Mouse (Mus musculus): ENCODE results near the gene Rad51b. TPM values are rescaled to one million over a fixed set of nuclear protein-coding genes. Genes with fewer than 3 reads are reported as not detected.

The Rad51b gene
- polyA plus RNA-seq, 1 experiment = 13.8 TPM

- no peak overlapping the region for H3K27ac ChIP-seq (ENCODE audit: insufficient read depth, low read length)
- TF ChIP-seq POLR2A (IDR thresholded peaks at IDR 0.05; ENCODE audit: insufficient read depth, low read length) (no peak), CTCF (IDR thresholded peaks at IDR 0.05; ENCODE audit: low read depth, low read length) (no peak), EP300 (IDR thresholded peaks at IDR 0.05; ENCODE audit: insufficient read depth, low read depth, low read length) (no peak)
- H3K9ac ChIP-seq (ENCODE audit: low read depth, poor library complexity, severe bottlenecking) = no peak overlapping the region
- no peaks in the 10 kb centered on the region for H3K27me3 ChIP-seq (ENCODE audit: control insufficient read depth, insufficient read depth, low read length, poor library complexity, severe bottlenecking)
- no peaks in the 10 kb centered on the region for H3K4me1 ChIP-seq (ENCODE audit: control insufficient read depth, insufficient read depth, low read length)
- H3K36me3 ChIP-seq (ENCODE audit: control insufficient read depth, insufficient read depth, low read length, poor library complexity, severe bottlenecking) = no peaks in the 10 kb centered on the region
- H3K9me3 ChIP-seq (replicated peaks; ENCODE audit: control insufficient read depth, insufficient read depth, low read length, poor library complexity, severe bottlenecking) = peaks cover 9% of the 10 kb centered on the region
- H3K4me3 ChIP-seq (ENCODE audit: low read depth, low read length) = no peak overlapping the region
Measured at GRCm38 (mm10) chr12:79725711-79726110, 428.6 kb downstream of the Rad51b start.

DNA sequence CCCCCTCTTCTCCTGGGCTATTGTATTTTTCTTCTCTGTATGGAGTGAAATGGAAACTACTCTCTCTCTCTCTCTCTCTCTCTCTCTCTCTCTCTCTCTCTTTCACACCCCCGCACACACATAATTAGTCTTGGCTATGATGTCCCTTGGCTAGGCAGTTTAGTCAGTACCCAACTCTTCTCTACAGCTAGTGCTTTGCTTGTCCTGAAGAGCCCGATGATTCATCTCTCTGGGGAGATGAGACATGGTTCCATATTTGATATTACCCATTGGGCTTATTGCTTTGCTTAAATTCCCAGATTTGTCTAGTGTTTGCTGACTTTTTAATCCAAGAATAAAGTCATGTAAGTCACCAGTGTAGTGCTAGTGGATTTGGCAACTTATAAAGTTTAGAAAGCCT, 429.0 kb downstream of the Rad51b start:
- no peaks in the 10 kb centered on the region for H3K27me3 ChIP-seq (ENCODE audit: control insufficient read depth, insufficient read depth, low read length, poor library complexity, severe bottlenecking)
- no peak overlapping the region for H3K4me3 ChIP-seq (ENCODE audit: low read depth, low read length)
- no peaks in the 10 kb centered on the region for H3K4me1 ChIP-seq (ENCODE audit: control insufficient read depth, insufficient read depth, low read length)
- H3K9ac ChIP-seq (ENCODE audit: low read depth, poor library complexity, severe bottlenecking) = no peak overlapping the region
- H3K9me3 ChIP-seq (replicated peaks; ENCODE audit: control insufficient read depth, insufficient read depth, low read length, poor library complexity, severe bottlenecking) = peaks cover 7% of the 10 kb centered on the region
- H3K27ac ChIP-seq (ENCODE audit: insufficient read depth, low read length) = no peak overlapping the region
- TF ChIP-seq CTCF (IDR thresholded peaks at IDR 0.05; ENCODE audit: low read depth, low read length) (no peak), POLR2A (IDR thresholded peaks at IDR 0.05; ENCODE audit: insufficient read depth, low read length) (no peak)
- no peaks in the 10 kb centered on the region for H3K36me3 ChIP-seq (ENCODE audit: control insufficient read depth, insufficient read depth, low read length, poor library complexity, severe bottlenecking)

DNA sequence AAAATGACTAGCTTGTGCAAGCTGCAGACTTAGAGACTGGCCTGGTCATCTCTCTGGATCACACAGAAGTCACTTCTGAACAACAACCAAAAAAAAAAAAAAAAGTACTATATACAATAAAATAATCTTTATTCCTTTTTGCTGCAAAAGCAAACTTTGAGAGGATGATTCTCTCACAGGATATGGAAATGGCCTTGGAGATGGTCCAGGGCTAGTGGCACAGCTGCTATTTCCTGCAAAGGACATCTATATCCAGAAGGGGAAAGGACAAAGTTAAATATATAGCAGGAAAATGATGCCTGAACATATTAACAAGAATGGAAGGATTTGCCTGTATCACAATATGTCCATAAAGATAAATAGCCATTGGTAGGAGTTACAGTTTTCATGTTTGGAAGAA, 429.9 kb downstream of the Rad51b start:
- no peak for TF ChIP-seq POLR2A (IDR thresholded peaks at IDR 0.05; ENCODE audit: insufficient read depth, low read length)
- no peak for TF ChIP-seq CTCF (IDR thresholded peaks at IDR 0.05; ENCODE audit: low read depth, low read length)
- no peak for TF ChIP-seq EP300 (IDR thresholded peaks at IDR 0.05; ENCODE audit: insufficient read depth, low read depth, low read length)
- Histone ChIP-seq H3K4me1 (ENCODE audit: control insufficient read depth, insufficient read depth, low read length) (no peaks in the 10 kb centered on the region), H3K27me3 (ENCODE audit: control insufficient read depth, insufficient read depth, low read length, poor library complexity, severe bottlenecking) (no peaks in the 10 kb centered on the region), H3K4me3 (ENCODE audit: low read depth, low read length) (no peak overlapping the region), H3K9me3 (replicated peaks; ENCODE audit: control insufficient read depth, insufficient read depth, low read length, poor library complexity, severe bottlenecking) (peaks cover 7% of the 10 kb centered on the region), H3K27ac (ENCODE audit: insufficient read depth, low read length) (no peak overlapping the region), H3K9ac (ENCODE audit: low read depth, poor library complexity, severe bottlenecking) (no peak overlapping the region), H3K36me3 (ENCODE audit: control insufficient read depth, insufficient read depth, low read length, poor library complexity, severe bottlenecking) (no peaks in the 10 kb centered on the region)

GRCm38 (mm10) chr12:79729926-79730506, 432.9 kb downstream of the Rad51b start:
- no peak for TF ChIP-seq POLR2A (IDR thresholded peaks at IDR 0.05; ENCODE audit: insufficient read depth, low read length)
- no peak for TF ChIP-seq EP300 (IDR thresholded peaks at IDR 0.05; ENCODE audit: insufficient read depth, low read depth, low read length)
- no peak for TF ChIP-seq CTCF (IDR thresholded peaks at IDR 0.05; ENCODE audit: low read depth, low read length)
- Histone ChIP-seq H3K4me1 (ENCODE audit: control insufficient read depth, insufficient read depth, low read length) (no peaks in the 10 kb centered on the region), H3K36me3 (ENCODE audit: control insufficient read depth, insufficient read depth, low read length, poor library complexity, severe bottlenecking) (no peaks in the 10 kb centered on the region)

GRCm38 (mm10) chr12:79731905-79732304, 434.8 kb downstream of the Rad51b start:
- Histone ChIP-seq H3K9me3 (replicated peaks; ENCODE audit: control insufficient read depth, insufficient read depth, low read length, poor library complexity, severe bottlenecking) (peaks cover 7% of the 10 kb centered on the region), H3K27ac (ENCODE audit: insufficient read depth, low read length) (no peak overlapping the region), H3K36me3 (ENCODE audit: control insufficient read depth, insufficient read depth, low read length, poor library complexity, severe bottlenecking) (no peaks in the 10 kb centered on the region), H3K9ac (ENCODE audit: low read depth, poor library complexity, severe bottlenecking) (no peak overlapping the region), H3K27me3 (ENCODE audit: control insufficient read depth, insufficient read depth, low read length, poor library complexity, severe bottlenecking) (no peaks in the 10 kb centered on the region), H3K4me1 (ENCODE audit: control insufficient read depth, insufficient read depth, low read length) (no peaks in the 10 kb centered on the region), H3K4me3 (ENCODE audit: low read depth, low read length) (no peak overlapping the region)
- no peak for TF ChIP-seq POLR2A (IDR thresholded peaks at IDR 0.05; ENCODE audit: insufficient read depth, low read length)
- no peak for TF ChIP-seq EP300 (IDR thresholded peaks at IDR 0.05; ENCODE audit: insufficient read depth, low read depth, low read length)
- TF ChIP-seq CTCF (IDR thresholded peaks at IDR 0.05; ENCODE audit: low read depth, low read length) = no peak

More at GRCm38 (mm10) chr12:79729926-79730506, 432.9 kb downstream of the Rad51b start:
- Histone ChIP-seq H3K9ac (ENCODE audit: low read depth, poor library complexity, severe bottlenecking) (no peak overlapping the region), H3K27ac (ENCODE audit: insufficient read depth, low read length) (no peak overlapping the region), H3K27me3 (ENCODE audit: control insufficient read depth, insufficient read depth, low read length, poor library complexity, severe bottlenecking) (no peaks in the 10 kb centered on the region), H3K4me3 (ENCODE audit: low read depth, low read length) (no peak overlapping the region), H3K9me3 (replicated peaks; ENCODE audit: control insufficient read depth, insufficient read depth, low read length, poor library complexity, severe bottlenecking) (peaks cover 7% of the 10 kb centered on the region)

- Histone ChIP-seq H3K9me3 (replicated peaks; ENCODE audit: control insufficient read depth, insufficient read depth, low read length, poor library complexity, severe bottlenecking) (peaks cover 7% of the 10 kb centered on the region), H3K27ac (ENCODE audit: insufficient read depth, low read length) (no peak overlapping the region), H3K27me3 (ENCODE audit: control insufficient read depth, insufficient read depth, low read length, poor library complexity, severe bottlenecking) (no peaks in the 10 kb centered on the region), H3K36me3 (ENCODE audit: control insufficient read depth, insufficient read depth, low read length, poor library complexity, severe bottlenecking) (no peaks in the 10 kb centered on the region), H3K9ac (ENCODE audit: low read depth, poor library complexity, severe bottlenecking) (no peak overlapping the region), H3K4me3 (ENCODE audit: low read depth, low read length) (no peak overlapping the region), H3K4me1 (ENCODE audit: control insufficient read depth, insufficient read depth, low read length) (no peaks in the 10 kb centered on the region)
- TF ChIP-seq CTCF (IDR thresholded peaks at IDR 0.05; ENCODE audit: low read depth, low read length) (no peak), POLR2A (IDR thresholded peaks at IDR 0.05; ENCODE audit: insufficient read depth, low read length) (no peak)
Measured at GRCm38 (mm10) chr12:79732355-79733115, 435.5 kb downstream of the Rad51b start.
